Comparison of ENCODE assay signal across 7 mouse cellular contexts in the genomic region with DNA sequence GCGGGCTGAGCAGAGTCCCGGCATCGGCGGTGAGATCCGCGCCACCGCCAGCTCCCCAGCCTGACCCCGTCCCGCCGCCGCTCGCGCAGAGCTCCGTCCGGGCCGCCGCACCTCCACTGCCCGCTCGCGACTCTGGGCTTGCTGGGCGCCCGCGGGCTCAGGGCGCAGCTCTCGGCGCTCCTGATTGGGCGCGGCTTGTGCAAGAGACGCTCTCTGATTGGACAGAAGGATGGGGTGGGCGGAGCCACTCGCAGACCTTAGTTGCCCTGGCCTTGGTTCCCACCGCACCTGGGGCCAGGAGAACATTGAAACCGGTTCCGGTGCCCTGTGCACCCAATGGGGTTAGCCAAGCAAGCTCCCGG. TPM values are rescaled to one million over a fixed set of nuclear protein-coding genes. Genes with fewer than 3 reads are reported as not detected.
A peak's percentile ranks its signal among the peaks of the same experiment; 100 is the strongest.
DNase-seq lines count a peak whose midpoint lies in the region; ATAC-seq and TF ChIP-seq lines count a peak whose summit lies in the region.

No protein-coding gene starts in this region.

- H3K9ac ChIP-seq in embryonic facial prominence, embryonic 14.5 days (ENCODE audit: low read depth, low read length) = peak overlapping the region; percentile 66
- H3K9ac ChIP-seq in heart, adult 2 months (ENCODE audit: low read depth, low read length) = peak overlapping the region; percentile 77
- H3K9ac ChIP-seq in limb, embryonic 12.5 days (replicated peaks) = peak overlapping the region; percentile 62
- peak overlapping the region; percentile 62 for H3K9ac ChIP-seq in midbrain, embryonic 14.5 days (replicated peaks; ENCODE audit: low read length)

- peak overlapping the region; percentile 73 for H3K4me3 ChIP-seq in embryonic facial prominence, embryonic 14.5 days (ENCODE audit: low read depth, low read length)
- H3K4me3 ChIP-seq in heart, adult 2 months = peak overlapping the region; percentile 55
- peak overlapping the region; percentile 70 for H3K4me3 ChIP-seq in limb, embryonic 12.5 days (replicated peaks)
- H3K4me3 ChIP-seq in midbrain, embryonic 14.5 days (replicated peaks; ENCODE audit: low read depth, low read length) = peak overlapping the region; percentile 72

- H3K4me1 ChIP-seq in embryonic facial prominence, embryonic 14.5 days (ENCODE audit: control insufficient read depth, insufficient read depth, low read length) = 0 out of 2 replicates have a peak, but pooled peaks cover 4% of the 10 kb centered on the region
- no peaks in the 10 kb centered on the region for H3K4me1 ChIP-seq in heart, adult 2 months (ENCODE audit: control insufficient read depth, insufficient read depth, low read length)
- H3K4me1 ChIP-seq in limb, embryonic 12.5 days (replicated peaks) = 0 out of 2 replicates have a peak, but pooled peaks cover 9% of the 10 kb centered on the region
- no peaks in the 10 kb centered on the region; the same call in 1 of the 2 replicates for H3K4me1 ChIP-seq in midbrain, embryonic 14.5 days (ENCODE audit: control insufficient read depth, insufficient read depth, low read length)

- H3K27ac ChIP-seq in embryonic facial prominence, embryonic 14.5 days (replicated peaks; ENCODE audit: low read depth, low read length) = no peak overlapping the region
- peak overlapping the region; percentile 56 for H3K27ac ChIP-seq in heart, adult 2 months
- H3K27ac ChIP-seq in limb, embryonic 12.5 days = no peak overlapping the region
- H3K27ac ChIP-seq in midbrain, embryonic 14.5 days (replicated peaks; ENCODE audit: low read depth, low read length) = 0 out of 2 replicates have a peak overlapping the region, but pooled peaks have one; percentile 26

- H3K79me2 ChIP-seq in heart, adult 2 months (replicated peaks; ENCODE audit: control insufficient read depth, insufficient read depth, low read length) = no peaks in the 10 kb centered on the region

- DNase-seq in brain, adult 2 months (ENCODE audit: low read depth, low spot score) = peak; percentile 86
- DNase-seq in embryonic facial prominence, embryonic 14.5 days (ENCODE audit: low spot score) = peak; percentile 90
- peak; percentile 83 to 86 for DNase-seq in heart, adult 2 months
- DNase-seq in kidney, adult 18-20 months = peak; percentile 91
- peak; percentile 92 for DNase-seq in midbrain, embryonic 14.5 days
- DNase-seq in spleen, adult 12 weeks (ENCODE audit: low spot score) = peak; percentile 21

- no peaks in the 10 kb centered on the region for H3K9me3 ChIP-seq in embryonic facial prominence, embryonic 14.5 days (ENCODE audit: control insufficient read depth, low read length)
- no peaks in the 10 kb centered on the region for H3K9me3 ChIP-seq in limb, embryonic 12.5 days
- no peaks in the 10 kb centered on the region for H3K9me3 ChIP-seq in midbrain, embryonic 14.5 days (ENCODE audit: control insufficient read depth, low read length)

- ATAC-seq in embryonic facial prominence, embryonic 14.5 days (ENCODE audit: low read depth) = peak; percentile 95
- ATAC-seq in limb, embryonic 12.5 days (ENCODE audit: insufficient number of reproducible peaks, insufficient read depth, low FRiP score, low TSS enrichment, low read depth) = peak; percentile 91
- ATAC-seq in midbrain, embryonic 14.5 days (ENCODE audit: low FRiP score, low TSS enrichment) = peak; percentile 96

- peaks cover 10% of the 10 kb centered on the region; the same call in 1 of the 2 replicates for H3K27me3 ChIP-seq in embryonic facial prominence, embryonic 14.5 days (replicated peaks; ENCODE audit: control insufficient read depth, insufficient read depth, low read length)
- H3K27me3 ChIP-seq in heart, adult 2 months (ENCODE audit: control insufficient read depth, insufficient read depth, low read length) = peaks cover 5% of the 10 kb centered on the region
- peaks cover 16% of the 10 kb centered on the region for H3K27me3 ChIP-seq in limb, embryonic 12.5 days
- H3K27me3 ChIP-seq in midbrain, embryonic 14.5 days (ENCODE audit: control insufficient read depth, insufficient read depth, low read length) = 0 out of 2 replicates have a peak, but pooled peaks cover 2% of the 10 kb centered on the region

- 0 out of 2 replicates have a peak, but pooled peaks have one; percentile 42 for TF ChIP-seq POLR2A in heart, adult 2 months (IDR thresholded peaks at IDR 0.05; ENCODE audit: insufficient read depth, low read depth, low read length)

- peak overlapping the region; percentile 98 for H3K4me2 ChIP-seq in embryonic facial prominence, embryonic 14.5 days (ENCODE audit: low read depth, low read length)
- peak overlapping the region; percentile 97 for H3K4me2 ChIP-seq in limb, embryonic 12.5 days
- peak overlapping the region; percentile 95 for H3K4me2 ChIP-seq in midbrain, embryonic 14.5 days (ENCODE audit: low read length)

- no peak for TF ChIP-seq EP300 in heart, adult 2 months (IDR thresholded peaks at IDR 0.05; ENCODE audit: insufficient read depth, low read depth, low read length)

- TF ChIP-seq CTCF in heart, adult 2 months (IDR thresholded peaks at IDR 0.05) = no peak

- no peaks in the 10 kb centered on the region for H3K36me3 ChIP-seq in embryonic facial prominence, embryonic 14.5 days (ENCODE audit: control insufficient read depth, insufficient read depth, low read length)
- no peaks in the 10 kb centered on the region for H3K36me3 ChIP-seq in heart, adult 2 months (ENCODE audit: control insufficient read depth, insufficient read depth, low read length)
- no peaks in the 10 kb centered on the region for H3K36me3 ChIP-seq in limb, embryonic 12.5 days
- H3K36me3 ChIP-seq in midbrain, embryonic 14.5 days (ENCODE audit: control insufficient read depth, insufficient read depth, low read length) = no peaks in the 10 kb centered on the region

- WGBS in embryonic facial prominence, embryonic 14.5 days = 2% methylated on average over 16 of the region's 35 CpGs
- 2% methylated on average over 35 of the region's 35 CpGs for WGBS in heart, adult 2 months
- under 1% methylated on average over 35 of the region's 35 CpGs for WGBS in limb, embryonic 12.5 days
- under 1% methylated on average over 35 of the region's 35 CpGs for WGBS in midbrain, embryonic 14.5 days

- intact Hi-C loops in heart, adult 2 months (cut with DNase I) = no loop called here

RNA-seq across cellular contexts. Expression of gene Ston2, which starts 9.2 kb away (rescaled TPM):
- 10.3 and 10.5 TPM in 2 replicates for polyA plus RNA-seq in embryonic facial prominence, embryonic 14.5 days (2014; fragmentation: Nextera tagmentation; extraction: Ambion mirVana)
- total RNA-seq in heart, adult 2 months (2021) = 1 to 10 TPM; 3.6 to 4.1 TPM
- polyA plus RNA-seq in heart, adult 2 months (2012; rRNA removed) = 4.7 and 6.7 TPM in 2 replicates
- 4.9 and 6.9 TPM in 2 replicates for polyA plus RNA-seq in limb, embryonic 12.5 days (2016; fragmentation: Nextera tagmentation; extraction: Ambion mirVana)
- polyA plus RNA-seq in midbrain, embryonic 14.5 days (2014; fragmentation: Nextera tagmentation; extraction: Ambion mirVana) = 4.7 and 5.0 TPM in 2 replicates

Comparison
In these comparisons a context has a peak if more than half of its experiments do, and no peak if none do; other contexts are left out.
1. DNase-seq: peak in every context shown above with its lines; median percentile 92 in midbrain, embryonic 14.5 days; 91 in kidney, adult 18-20 months; 90 in embryonic facial prominence, embryonic 14.5 days; 86 in brain, adult 2 months; 84 in heart, adult 2 months; 21 in spleen, adult 12 weeks.
2. H3K27ac ChIP-seq: peak in heart, adult 2 months (single experiment) and midbrain, embryonic 14.5 days (single experiment); none in embryonic facial prominence, embryonic 14.5 days (single experiment) and limb, embryonic 12.5 days (single experiment).
3. Peak in every context shown above with its lines, with median percentiles within 50 percentile points of each other: ATAC-seq, H3K4me2 ChIP-seq, H3K4me3 ChIP-seq and H3K9ac ChIP-seq.